Mouse (Mus musculus): ENCODE measurements around the gene Crtc2. TPM values are rescaled to one million over a fixed set of nuclear protein-coding genes. Genes with fewer than 3 reads are reported as not detected.

Crtc2 gene
- polyA plus RNA-seq, 1 experiment from 2014 or later = 10.7 TPM

- Histone ChIP-seq H3K4me2 (ENCODE audit: low read length) (peak overlapping the region; percentile 76), H3K27ac (ENCODE audit: low read depth, low read length) (peak overlapping the region; percentile 71), H3K4me3 (ENCODE audit: low read depth, low read length) (peak overlapping the region; percentile 81), H3K9ac (ENCODE audit: low read length) (peak overlapping the region; percentile 54), H3K9me3 (replicated peaks; ENCODE audit: control insufficient read depth, low read length) (no peaks in the 10 kb centered on the region), H3K27me3 (replicated peaks; ENCODE audit: control insufficient read depth, insufficient read depth, low read length) (no peaks in the 10 kb centered on the region), H3K36me3 (ENCODE audit: control insufficient read depth, insufficient read depth, low read length) (peaks cover 35% of the 10 kb centered on the region), H3K4me1 (ENCODE audit: control insufficient read depth, insufficient read depth, low read length) (peaks cover 18% of the 10 kb centered on the region)
- ATAC-seq (peak; percentile 40; the same call in 1 of the 2 replicates), DNase-seq (ENCODE audit: low spot score) (peak; percentile 24)
- 11% methylated on average over 12 of the region's 12 CpGs for WGBS
These were observed 39.8 kb upstream of the Crtc2 start for GRCm38 (mm10) chr3:90213956-90214684.

DNA sequence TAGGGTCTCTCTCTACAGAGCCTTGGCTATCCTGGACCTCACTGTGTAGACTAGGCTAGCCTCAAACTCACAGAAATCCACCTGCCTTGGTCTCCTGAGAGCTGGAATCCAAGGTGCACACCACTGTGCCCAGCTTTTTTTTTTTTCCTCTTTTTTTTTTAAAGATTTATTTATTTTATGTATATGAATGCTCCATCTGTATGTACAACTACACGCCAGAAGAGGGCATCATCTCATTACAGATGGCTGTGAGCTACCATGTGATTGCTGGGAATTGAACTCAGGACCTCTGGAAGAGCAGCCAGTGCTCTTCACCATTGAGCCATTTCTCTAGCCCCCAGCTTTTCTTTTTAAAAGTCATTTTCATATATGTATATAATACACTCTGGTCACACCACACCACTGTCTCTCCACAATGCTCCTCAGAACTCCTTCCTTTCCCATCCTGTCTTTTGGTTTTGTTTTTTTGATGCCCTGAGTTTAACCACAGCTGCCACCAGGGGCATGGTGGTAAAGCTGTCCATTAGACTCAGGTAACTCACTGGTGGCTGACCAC is 38.1 kb upstream of the Crtc2 start:
- Histone ChIP-seq H3K36me3 (ENCODE audit: control insufficient read depth, insufficient read depth, low read length) (peaks cover 17% of the 10 kb centered on the region), H3K9me3 (replicated peaks; ENCODE audit: control insufficient read depth, low read length) (no peaks in the 10 kb centered on the region), H3K4me3 (ENCODE audit: low read depth, low read length) (no peak overlapping the region), H3K27ac (ENCODE audit: low read depth, low read length) (no peak overlapping the region), H3K27me3 (replicated peaks; ENCODE audit: control insufficient read depth, insufficient read depth, low read length) (no peaks in the 10 kb centered on the region), H3K4me2 (ENCODE audit: low read length) (no peak overlapping the region), H3K9ac (ENCODE audit: low read length) (no peak overlapping the region), H3K4me1 (ENCODE audit: control insufficient read depth, insufficient read depth, low read length) (peaks cover 24% of the 10 kb centered on the region)
- DNase-seq (ENCODE audit: low spot score) (no peak), ATAC-seq (no peak)
- WGBS = 48% methylated on average over 1 of the region's 1 CpGs

DNA sequence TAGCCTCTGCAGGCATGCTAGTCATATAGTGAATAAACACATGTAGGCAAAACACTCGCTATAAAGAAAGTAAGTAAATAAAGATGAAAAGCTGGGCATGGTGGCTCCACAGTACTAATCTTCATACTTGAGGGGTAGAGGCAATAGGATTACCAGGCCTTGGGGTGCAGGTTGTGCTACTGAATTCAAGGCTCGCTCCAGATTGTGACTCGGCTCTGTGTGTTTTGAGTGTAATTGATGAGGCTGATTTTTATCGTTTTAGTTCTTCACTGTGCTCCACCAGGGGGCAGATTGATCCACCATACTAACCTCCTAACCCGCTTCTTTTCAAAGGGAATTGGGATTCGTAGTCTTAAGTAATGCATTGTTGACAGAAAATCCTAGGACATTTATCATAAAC is 33.9 kb upstream of the Crtc2 start:
- peaks cover 8% of the 10 kb centered on the region for H3K4me1 ChIP-seq (ENCODE audit: control insufficient read depth, insufficient read depth, low read length)
- H3K9me3 ChIP-seq (replicated peaks; ENCODE audit: control insufficient read depth, low read length) = no peaks in the 10 kb centered on the region
- H3K27me3 ChIP-seq (replicated peaks; ENCODE audit: control insufficient read depth, insufficient read depth, low read length) = no peaks in the 10 kb centered on the region
- H3K36me3 ChIP-seq (ENCODE audit: control insufficient read depth, insufficient read depth, low read length) = no peaks in the 10 kb centered on the region
- ATAC-seq (peak; percentile 68), DNase-seq (ENCODE audit: low spot score) (peak; percentile 83)
- peak overlapping the region; percentile 82 for H3K4me2 ChIP-seq (ENCODE audit: low read length)
- peak overlapping the region; percentile 40 for H3K4me3 ChIP-seq (ENCODE audit: low read depth, low read length)
- WGBS = 12% methylated on average over 6 of the region's 6 CpGs
- H3K9ac ChIP-seq (ENCODE audit: low read length) = peak overlapping the region; percentile 61; the same call in 1 of the 2 replicates
- H3K27ac ChIP-seq (ENCODE audit: low read depth, low read length) = peak overlapping the region; percentile 44; the same call in 1 of the 2 replicates

DNA sequence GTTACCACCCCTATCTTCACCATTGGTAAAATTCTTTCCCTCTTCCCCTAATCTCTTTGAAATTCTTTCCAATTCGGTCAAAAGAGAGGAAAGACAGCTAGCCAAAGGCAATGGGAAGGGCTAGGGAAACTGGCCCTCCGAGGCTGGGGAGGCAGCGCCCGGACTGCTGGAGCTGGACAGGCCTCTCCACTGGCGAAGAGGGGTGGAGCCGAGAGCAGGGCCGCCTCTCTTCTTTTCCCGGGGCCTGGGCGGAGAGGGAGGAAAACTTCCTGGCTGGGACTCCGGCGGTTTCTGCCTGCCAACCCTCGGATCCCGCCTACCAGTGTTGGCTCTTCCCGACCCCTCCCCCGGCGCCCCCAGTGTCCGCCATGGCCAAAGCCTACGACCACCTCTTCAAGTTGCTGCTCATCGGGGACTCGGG is 33.4 kb upstream of the Crtc2 start:
- Histone ChIP-seq H3K27me3 (replicated peaks; ENCODE audit: control insufficient read depth, insufficient read depth, low read length) (no peaks in the 10 kb centered on the region), H3K27ac (ENCODE audit: low read depth, low read length) (peak overlapping the region; percentile 44; the same call in 1 of the 2 replicates), H3K9me3 (replicated peaks; ENCODE audit: control insufficient read depth, low read length) (no peaks in the 10 kb centered on the region), H3K4me2 (ENCODE audit: low read length) (peak overlapping the region; percentile 82), H3K36me3 (ENCODE audit: control insufficient read depth, insufficient read depth, low read length) (no peaks in the 10 kb centered on the region), H3K4me3 (ENCODE audit: low read depth, low read length) (peak overlapping the region; percentile 40), H3K9ac (ENCODE audit: low read length) (peak overlapping the region; percentile 61), H3K4me1 (ENCODE audit: control insufficient read depth, insufficient read depth, low read length) (peaks cover 8% of the 10 kb centered on the region)
- DNase-seq (ENCODE audit: low spot score) = peak; percentile 64
- ATAC-seq = peak; percentile 84
- 0% methylated on average over 16 of the region's 20 CpGs for WGBS

GRCm38 (mm10) chr3:90221123-90221522 is 32.8 kb upstream of the Crtc2 start:
- Histone ChIP-seq H3K4me3 (ENCODE audit: low read depth, low read length) (peak overlapping the region; percentile 40), H3K27me3 (replicated peaks; ENCODE audit: control insufficient read depth, insufficient read depth, low read length) (no peaks in the 10 kb centered on the region), H3K4me2 (ENCODE audit: low read length) (peak overlapping the region; percentile 82), H3K4me1 (ENCODE audit: control insufficient read depth, insufficient read depth, low read length) (peaks cover 8% of the 10 kb centered on the region), H3K27ac (ENCODE audit: low read depth, low read length) (no peak overlapping the region), H3K36me3 (ENCODE audit: control insufficient read depth, insufficient read depth, low read length) (no peaks in the 10 kb centered on the region), H3K9me3 (replicated peaks; ENCODE audit: control insufficient read depth, low read length) (no peaks in the 10 kb centered on the region), H3K9ac (ENCODE audit: low read length) (peak overlapping the region; percentile 61)
- no peak for DNase-seq (ENCODE audit: low spot score)
- WGBS = 25% methylated on average over 5 of the region's 5 CpGs
- ATAC-seq = no peak

DNA sequence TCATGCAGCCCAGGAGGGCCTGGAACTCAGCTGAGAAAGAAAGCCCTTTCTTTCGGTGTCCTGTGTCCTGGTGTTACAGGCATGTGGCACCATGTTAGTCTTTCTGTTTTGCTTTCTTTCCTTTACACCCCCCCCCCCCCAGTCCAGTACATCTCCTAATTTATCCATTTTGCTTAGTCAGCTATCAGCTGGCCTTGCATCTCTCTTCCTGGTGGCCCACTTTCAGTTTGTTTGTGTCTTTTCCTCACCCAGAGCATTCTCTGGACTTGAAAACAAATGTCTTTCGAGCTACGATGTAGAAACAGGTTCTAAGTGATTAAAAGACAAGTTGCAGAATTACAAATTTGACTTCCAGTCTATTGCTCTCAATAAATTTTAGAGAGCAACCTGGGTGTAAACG is 31.5 kb upstream of the Crtc2 start:
- WGBS = 87% methylated on average over 4 of the region's 4 CpGs
- Histone ChIP-seq H3K9ac (ENCODE audit: low read length) (no peak overlapping the region), H3K27ac (ENCODE audit: low read depth, low read length) (no peak overlapping the region), H3K4me2 (ENCODE audit: low read length) (no peak overlapping the region), H3K36me3 (ENCODE audit: control insufficient read depth, insufficient read depth, low read length) (no peaks in the 10 kb centered on the region), H3K4me3 (ENCODE audit: low read depth, low read length) (no peak overlapping the region), H3K27me3 (replicated peaks; ENCODE audit: control insufficient read depth, insufficient read depth, low read length) (no peaks in the 10 kb centered on the region), H3K4me1 (ENCODE audit: control insufficient read depth, insufficient read depth, low read length) (peaks cover 8% of the 10 kb centered on the region), H3K9me3 (replicated peaks; ENCODE audit: control insufficient read depth, low read length) (no peaks in the 10 kb centered on the region)
- no peak for ATAC-seq
- no peak for DNase-seq (ENCODE audit: low spot score)

DNA sequence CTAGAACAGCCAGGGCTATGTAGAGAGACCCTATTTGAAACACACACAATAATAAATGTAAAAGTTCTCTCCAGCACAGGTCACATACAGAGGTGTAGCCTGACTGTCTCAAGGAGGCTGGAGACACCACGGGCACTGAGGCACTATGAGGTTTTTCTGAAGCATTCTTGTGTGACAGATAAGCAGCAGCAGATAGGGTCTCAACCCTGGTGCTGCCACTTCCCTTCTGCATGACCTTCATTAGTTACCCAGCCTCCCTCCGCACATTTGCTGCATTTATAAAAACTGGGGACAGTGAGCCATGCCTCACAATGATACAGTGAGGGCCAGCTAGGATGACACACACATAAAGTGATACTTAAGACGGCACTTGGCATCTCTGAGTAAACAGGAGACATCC is 31.0 kb upstream of the Crtc2 start:
- Histone ChIP-seq H3K9ac (ENCODE audit: low read length) (no peak overlapping the region), H3K4me3 (ENCODE audit: low read depth, low read length) (no peak overlapping the region), H3K27me3 (replicated peaks; ENCODE audit: control insufficient read depth, insufficient read depth, low read length) (no peaks in the 10 kb centered on the region), H3K27ac (ENCODE audit: low read depth, low read length) (no peak overlapping the region), H3K36me3 (ENCODE audit: control insufficient read depth, insufficient read depth, low read length) (no peaks in the 10 kb centered on the region), H3K4me1 (ENCODE audit: control insufficient read depth, insufficient read depth, low read length) (peaks cover 8% of the 10 kb centered on the region), H3K9me3 (replicated peaks; ENCODE audit: control insufficient read depth, low read length) (no peaks in the 10 kb centered on the region), H3K4me2 (ENCODE audit: low read length) (no peak overlapping the region)
- ATAC-seq (no peak), DNase-seq (ENCODE audit: low spot score) (no peak)
- 90% methylated on average over 3 of the region's 3 CpGs for WGBS

- 75% methylated on average over 10 of the region's 10 CpGs for WGBS
- ATAC-seq (no peak), DNase-seq (ENCODE audit: low spot score) (no peak)
- H3K4me1 ChIP-seq (ENCODE audit: control insufficient read depth, insufficient read depth, low read length) = peaks cover 8% of the 10 kb centered on the region
- H3K9ac ChIP-seq (ENCODE audit: low read length) = no peak overlapping the region
- no peak overlapping the region for H3K27ac ChIP-seq (ENCODE audit: low read depth, low read length)
- no peaks in the 10 kb centered on the region for H3K36me3 ChIP-seq (ENCODE audit: control insufficient read depth, insufficient read depth, low read length)
- no peak overlapping the region for H3K4me3 ChIP-seq (ENCODE audit: low read depth, low read length)
- H3K27me3 ChIP-seq (replicated peaks; ENCODE audit: control insufficient read depth, insufficient read depth, low read length) = no peaks in the 10 kb centered on the region
- no peaks in the 10 kb centered on the region for H3K9me3 ChIP-seq (replicated peaks; ENCODE audit: control insufficient read depth, low read length)
- H3K4me2 ChIP-seq (ENCODE audit: low read length) = no peak overlapping the region
These were observed 29.6 kb upstream of the Crtc2 start for GRCm38 (mm10) chr3:90224331-90224730.

DNA sequence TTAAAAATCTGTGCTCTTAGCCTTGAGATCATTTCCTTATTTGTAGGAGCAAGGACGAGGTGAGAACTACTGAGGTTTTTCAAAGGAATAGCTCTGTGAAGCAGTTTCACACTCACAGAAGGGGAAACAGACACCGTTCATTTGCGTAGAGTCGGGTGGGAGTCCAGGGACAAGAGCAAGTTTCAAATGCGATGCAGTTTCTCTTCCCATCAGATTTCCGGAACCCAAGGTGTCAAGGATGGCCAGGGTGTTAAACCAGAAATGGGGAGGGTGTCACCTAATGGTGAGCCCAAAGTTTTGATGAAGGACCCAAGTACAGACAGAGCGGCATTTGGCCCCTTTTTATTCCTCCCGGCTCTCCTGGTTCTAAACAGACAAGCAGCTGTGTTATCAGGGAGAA is 22.9 kb upstream of the Crtc2 start:
- Histone ChIP-seq H3K4me1 (ENCODE audit: control insufficient read depth, insufficient read depth, low read length) (0 out of 2 replicates have a peak, but pooled peaks cover 5% of the 10 kb centered on the region), H3K27ac (ENCODE audit: low read depth, low read length) (0 out of 2 replicates have a peak overlapping the region, but pooled peaks have one; percentile 90), H3K4me2 (ENCODE audit: low read length) (peak overlapping the region; percentile 86), H3K36me3 (ENCODE audit: control insufficient read depth, insufficient read depth, low read length) (peaks cover 22% of the 10 kb centered on the region), H3K9ac (ENCODE audit: low read length) (peak overlapping the region; percentile 83), H3K4me3 (ENCODE audit: low read depth, low read length) (peak overlapping the region; percentile 85), H3K27me3 (replicated peaks; ENCODE audit: control insufficient read depth, insufficient read depth, low read length) (no peaks in the 10 kb centered on the region), H3K9me3 (replicated peaks; ENCODE audit: control insufficient read depth, low read length) (no peaks in the 10 kb centered on the region)
- DNase-seq (ENCODE audit: low spot score) = no peak
- no peak for ATAC-seq
- 18% methylated on average over 8 of the region's 8 CpGs for WGBS
